In genomic region chr8:106376862-106377261, GRCm38 (mm10) we compare ENCODE assay signal across 9 mouse cellular contexts. TPM values are rescaled to one million over a fixed set of nuclear protein-coding genes. Genes with fewer than 3 reads are reported as not detected.
DNase-seq lines count a peak whose midpoint lies in the region; ATAC-seq and TF ChIP-seq lines count a peak whose summit lies in the region.
"Had no signal": no experiment of that assay in that cellular context is flagged by ENCODE, and none has a peak within 500 bp of the region (broad histone marks: within the 10 kb centered on the region; RNA-seq: fewer than 3 reads in every experiment).

No protein-coding gene starts in this region.

- intact Hi-C loops in left cerebral cortex, adult 2 months (cut with DNase I) = no loop called here

- H3K27me3 ChIP-seq in heart, embryonic 10.5 days (ENCODE audit: insufficient read depth, poor library complexity, severe bottlenecking) = no peaks in the 10 kb centered on the region
- H3K27me3 ChIP-seq in midbrain, embryonic 14.5 days (ENCODE audit: control insufficient read depth, insufficient read depth, low read length) = no peaks in the 10 kb centered on the region
- no peaks in the 10 kb centered on the region for H3K27me3 ChIP-seq in midbrain, embryonic 10.5 days (ENCODE audit: low read depth, poor library complexity, severe bottlenecking)

- H3K9me3 ChIP-seq in heart, embryonic 10.5 days = no peaks in the 10 kb centered on the region
- no peaks in the 10 kb centered on the region for H3K9me3 ChIP-seq in midbrain, embryonic 14.5 days (ENCODE audit: control insufficient read depth, low read length)
- H3K9me3 ChIP-seq in midbrain, embryonic 10.5 days (replicated peaks) = no peaks in the 10 kb centered on the region

- no peak for DNase-seq in heart, embryonic 10.5 days (ENCODE audit: low spot score)
- DNase-seq in heart, adult 11 months = no peak
- peak; percentile 45 for DNase-seq in midbrain, embryonic 14.5 days
- DNase-seq in midbrain, embryonic 10.5 days (ENCODE audit: low spot score) = no peak
- peak; percentile 23 for DNase-seq in cerebellum, adult 8-10 months
- peak; percentile 20 for DNase-seq in mesoderm, embryonic 11.5 days (ENCODE audit: low read depth, low spot score)
- DNase-seq in left cerebral cortex, adult 2 months (ENCODE audit: extremely low spot score in 1 of 2, low spot score in 2 of 2) = no peak
- DNase-seq in heart, adult 18-20 months = no peak

- no peak overlapping the region for H3K4me3 ChIP-seq in heart, embryonic 10.5 days
- H3K4me3 ChIP-seq in midbrain, embryonic 14.5 days (replicated peaks; ENCODE audit: low read depth, low read length) = no peak overlapping the region
- no peak overlapping the region for H3K4me3 ChIP-seq in midbrain, embryonic 10.5 days
- H3K4me3 ChIP-seq in left cerebral cortex, adult 2 months = no peak overlapping the region
- H3K4me3 ChIP-seq: layer of hippocampus, adult 2 months had no signal

- H3K4me2 ChIP-seq in midbrain, embryonic 14.5 days (ENCODE audit: low read length) = no peak overlapping the region

- ATAC-seq in midbrain, embryonic 14.5 days (ENCODE audit: low FRiP score, low TSS enrichment) = no peak

- no peak overlapping the region for H3K9ac ChIP-seq in midbrain, embryonic 14.5 days (replicated peaks; ENCODE audit: low read length)

- H3K27ac ChIP-seq in heart, embryonic 10.5 days = peak overlapping the region; percentile 30; the same call in 1 of the 2 replicates
- H3K27ac ChIP-seq in midbrain, embryonic 14.5 days (replicated peaks; ENCODE audit: low read depth, low read length) = no peak overlapping the region
- H3K27ac ChIP-seq in midbrain, embryonic 10.5 days (replicated peaks) = no peak overlapping the region
- H3K27ac ChIP-seq in left cerebral cortex, adult 2 months = no peak overlapping the region
- H3K27ac ChIP-seq: layer of hippocampus, adult 2 months had no signal

- peaks cover 28% of the 10 kb centered on the region for H3K4me1 ChIP-seq in heart, embryonic 10.5 days
- H3K4me1 ChIP-seq in midbrain, embryonic 14.5 days (ENCODE audit: control insufficient read depth, insufficient read depth, low read length) = no peaks in the 10 kb centered on the region
- peaks cover 12% of the 10 kb centered on the region for H3K4me1 ChIP-seq in midbrain, embryonic 10.5 days

- no peak for TF ChIP-seq CTCF in left cerebral cortex, adult 2 months (IDR thresholded peaks at IDR 0.05)

- H3K36me3 ChIP-seq in heart, embryonic 10.5 days = no peaks in the 10 kb centered on the region
- H3K36me3 ChIP-seq in midbrain, embryonic 14.5 days (ENCODE audit: control insufficient read depth, insufficient read depth, low read length) = no peaks in the 10 kb centered on the region
- no peaks in the 10 kb centered on the region for H3K36me3 ChIP-seq in midbrain, embryonic 10.5 days

- WGBS in heart, embryonic 10.5 days = 24% methylated on average over 9 of the region's 9 CpGs
- 18% methylated on average over 9 of the region's 9 CpGs for WGBS in midbrain, embryonic 14.5 days
- 42% methylated on average over 9 of the region's 9 CpGs for WGBS in midbrain, embryonic 10.5 days

RNA-seq across cellular contexts. Expression of gene Zfp90, which starts 38.3 kb away (rescaled TPM):
- polyA plus RNA-seq in heart, embryonic 10.5 days (2016; fragmentation: Nextera tagmentation; extraction: Ambion mirVana) = 12.5 and 19.3 TPM in 2 replicates
- polyA plus RNA-seq in midbrain, embryonic 14.5 days (2014; fragmentation: Nextera tagmentation; extraction: Ambion mirVana) = 47.2 and 50.7 TPM in 2 replicates
- 27.2 and 28.2 TPM in 2 replicates for polyA plus RNA-seq in midbrain, embryonic 10.5 days (2016; fragmentation: Nextera tagmentation; extraction: Ambion mirVana)
- 10 to 100 TPM; 11.1 to 11.8 TPM for total RNA-seq in left cerebral cortex, adult 2 months (2021)
- total RNA-seq in heart, adult 18-20 months (2021) = 1 to 10 TPM; 2.8 to 3.2 TPM

RNA-seq across cellular contexts. Expression of gene Smpd3, which starts 39.1 kb away (rescaled TPM):
- polyA plus RNA-seq in heart, embryonic 10.5 days (2016; fragmentation: Nextera tagmentation; extraction: Ambion mirVana) = 3.8 and 4.4 TPM in 2 replicates
- polyA plus RNA-seq in midbrain, embryonic 14.5 days (2014; fragmentation: Nextera tagmentation; extraction: Ambion mirVana) = 44.1 and 45.2 TPM in 2 replicates
- 10.4 and 17.3 TPM in 2 replicates for polyA plus RNA-seq in midbrain, embryonic 10.5 days (2016; fragmentation: Nextera tagmentation; extraction: Ambion mirVana)
- 10 to 100 TPM; 52.6 to 59.1 TPM for total RNA-seq in left cerebral cortex, adult 2 months (2021)
- total RNA-seq in heart, adult 18-20 months (2021) = 1 to 10 TPM; 2.5 to 3.9 TPM

Comparison
In these comparisons a context has a peak if more than half of its experiments do, and no peak if none do; other contexts are left out.
1. DNase-seq: peak in midbrain, embryonic 14.5 days (single experiment), cerebellum, adult 8-10 months (single experiment) and mesoderm, embryonic 11.5 days (single experiment); none in heart, embryonic 10.5 days (single experiment), heart, adult 11 months (single experiment), midbrain, embryonic 10.5 days (single experiment), left cerebral cortex, adult 2 months (0 of 2) and heart, adult 18-20 months (0 of 2).